Mouse (Mus musculus) left cerebral cortex, adult 11 months (tissue): ENCODE data around the gene Tmbim1.

Experiments
- DNase-seq: peaks from one replicate; pipeline ENCODE4 v3.0.0; 2022; ENCODE audit warnings: low spot score

The Tmbim1 gene

GRCm38 (mm10) chr1:74277883-74278537 lies 27.4 kb downstream of the Tmbim1 start:
- DNase-seq: no peak

DNA sequence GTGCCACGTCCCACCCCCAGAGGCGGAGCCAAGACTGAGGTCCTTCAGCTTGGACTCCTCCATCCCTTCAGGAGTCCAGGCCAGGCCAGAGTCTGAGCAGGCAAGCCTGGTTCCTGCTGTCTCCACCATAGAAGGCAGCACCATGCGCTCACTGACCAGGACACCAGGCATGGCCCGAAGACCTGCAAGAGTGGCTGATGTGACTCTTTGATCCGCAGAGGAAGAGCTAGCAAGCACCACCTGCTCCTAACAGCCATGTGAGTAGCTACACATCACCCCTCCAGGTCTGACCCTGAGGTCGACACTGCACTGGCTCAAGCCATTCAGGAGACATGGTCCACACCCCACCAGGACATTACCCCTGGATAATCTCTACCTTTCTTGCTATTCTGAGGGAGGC lies 28.4 kb downstream of the Tmbim1 start:
- no peak for DNase-seq

DNA sequence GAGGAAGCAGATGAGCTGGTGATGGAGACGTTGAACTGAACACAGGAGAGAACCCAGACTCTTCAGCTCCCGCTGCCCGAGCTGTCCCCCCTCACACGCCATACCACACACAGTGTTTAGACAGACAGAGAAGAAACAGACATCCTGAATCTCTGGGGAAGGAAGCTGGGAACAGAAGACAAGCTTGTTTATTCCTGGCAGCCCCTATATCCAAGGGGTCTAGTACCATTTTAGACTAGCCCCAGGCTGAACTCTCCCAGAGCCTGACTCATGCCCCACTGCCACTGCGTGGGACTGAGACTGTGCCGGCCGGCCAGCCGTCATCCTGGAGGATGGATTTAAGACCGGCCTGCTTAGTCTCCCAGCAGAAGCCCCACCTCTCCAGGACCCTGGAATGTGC lies 30.4 kb downstream of the Tmbim1 start:
- no peak for DNase-seq

DNA sequence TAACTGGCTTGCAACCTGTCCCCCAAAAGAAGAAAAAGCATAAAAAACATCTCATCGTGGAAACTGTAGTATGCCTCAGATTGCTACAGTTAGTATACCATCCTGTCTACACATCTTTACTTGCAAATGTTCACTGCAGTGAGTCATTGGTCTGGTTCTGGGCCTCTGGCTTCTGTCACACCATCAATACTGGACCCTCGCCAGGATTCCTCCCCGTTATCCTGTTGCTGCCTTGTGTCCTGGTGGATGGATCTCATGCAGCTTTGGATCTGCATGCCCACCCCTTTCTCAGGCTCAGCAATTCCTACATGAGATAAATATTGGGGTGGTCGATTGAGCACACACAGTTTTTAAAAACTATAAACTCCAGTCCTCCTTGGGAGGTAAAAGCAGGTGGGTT lies 33.8 kb downstream of the Tmbim1 start:
- DNase-seq: no peak

DNA sequence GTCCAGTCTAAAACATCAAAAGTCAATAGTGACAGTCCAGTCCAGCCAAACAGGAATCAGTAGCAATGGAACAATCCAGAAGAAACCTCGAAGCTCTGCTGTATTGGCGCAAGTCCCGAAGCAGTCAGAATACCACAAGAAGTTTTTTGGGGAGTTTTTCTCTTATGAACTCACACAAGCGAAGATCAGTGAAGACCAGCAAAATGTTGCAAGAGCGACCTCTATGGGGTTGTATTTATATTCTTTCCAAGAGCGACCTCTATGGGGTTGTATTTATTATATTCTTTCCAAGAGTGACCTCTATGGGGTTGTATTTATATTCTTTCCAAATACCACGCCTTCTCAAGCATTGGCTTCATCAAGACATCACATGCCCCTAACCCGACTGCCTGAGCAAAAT lies 36.7 kb downstream of the Tmbim1 start:
- no peak for DNase-seq

- DNase-seq: no peak
These were observed 42.9 kb downstream of the Tmbim1 start for GRCm38 (mm10) chr1:74262510-74262909.

- no peak for DNase-seq
These were observed 48.6 kb downstream of the Tmbim1 start for GRCm38 (mm10) chr1:74256782-74257181.

DNA sequence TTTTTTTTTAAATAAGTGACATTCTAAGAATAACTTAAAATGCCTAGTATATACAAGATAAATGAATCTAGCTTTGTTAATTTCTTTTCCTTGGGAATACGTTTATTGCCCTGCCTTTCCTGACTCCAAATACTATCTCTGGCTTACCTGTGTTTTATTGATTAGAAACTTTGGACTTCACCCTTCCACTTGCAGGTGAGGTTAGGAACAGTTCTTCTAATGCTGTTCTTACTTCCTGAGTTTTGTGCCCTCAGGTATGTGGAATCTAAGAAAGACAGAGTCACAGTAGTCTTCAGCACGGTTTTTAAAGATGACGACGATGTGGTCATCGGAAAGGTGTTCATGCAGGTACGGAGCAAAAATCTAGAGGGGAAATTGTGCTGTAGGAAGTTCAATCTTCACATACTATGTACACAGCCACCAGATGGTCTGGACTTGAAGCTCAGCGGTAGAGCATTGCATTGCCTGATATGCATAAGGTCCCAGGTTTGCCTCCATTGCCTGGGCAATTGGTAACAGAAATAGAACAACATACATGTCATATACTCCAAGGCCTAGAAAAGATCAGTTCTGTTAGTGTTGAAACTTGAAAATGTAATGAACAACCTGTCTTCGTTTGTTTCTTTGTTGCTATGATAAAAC lies 49.6 kb downstream of the Tmbim1 start:
- no peak for DNase-seq

- DNase-seq: no peak
These were observed 55.3 kb downstream of the Tmbim1 start for GRCm38 (mm10) chr1:74250096-74250495.

DNA sequence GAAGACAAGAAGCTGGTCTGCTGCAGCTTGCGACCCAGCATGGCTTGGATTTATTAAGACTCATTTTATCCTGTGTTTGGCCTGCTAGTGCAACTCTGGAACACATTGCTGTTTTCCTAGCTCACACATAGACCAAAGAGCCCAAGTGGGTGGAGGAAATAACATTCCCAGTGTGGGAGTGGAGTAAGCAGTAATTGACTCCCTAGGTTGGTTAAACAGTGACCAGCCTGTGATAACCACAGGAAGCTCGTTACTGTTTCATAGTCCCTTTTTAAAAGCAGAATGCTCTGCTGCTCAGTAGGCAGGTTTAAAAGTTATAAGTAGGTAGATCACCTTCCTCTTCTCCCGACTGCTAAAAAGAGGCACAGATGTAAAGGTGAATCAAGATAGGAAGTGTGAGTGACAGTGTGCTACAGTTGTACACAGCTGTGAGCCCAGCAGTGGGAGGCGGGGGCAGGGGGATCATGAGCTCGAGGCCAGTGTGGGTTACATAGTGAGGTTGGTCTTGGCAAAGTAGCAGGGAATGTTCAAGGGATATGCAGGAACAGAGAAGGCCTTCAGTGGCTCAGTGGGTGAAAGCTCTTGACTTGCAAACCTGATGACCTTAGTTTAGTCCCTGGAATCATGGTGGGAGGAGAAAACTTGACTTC lies 56.0 kb downstream of the Tmbim1 start:
- no peak for DNase-seq

- DNase-seq: no peak
These were observed 56.6 kb downstream of the Tmbim1 start for GRCm38 (mm10) chr1:74248799-74249198.

DNA sequence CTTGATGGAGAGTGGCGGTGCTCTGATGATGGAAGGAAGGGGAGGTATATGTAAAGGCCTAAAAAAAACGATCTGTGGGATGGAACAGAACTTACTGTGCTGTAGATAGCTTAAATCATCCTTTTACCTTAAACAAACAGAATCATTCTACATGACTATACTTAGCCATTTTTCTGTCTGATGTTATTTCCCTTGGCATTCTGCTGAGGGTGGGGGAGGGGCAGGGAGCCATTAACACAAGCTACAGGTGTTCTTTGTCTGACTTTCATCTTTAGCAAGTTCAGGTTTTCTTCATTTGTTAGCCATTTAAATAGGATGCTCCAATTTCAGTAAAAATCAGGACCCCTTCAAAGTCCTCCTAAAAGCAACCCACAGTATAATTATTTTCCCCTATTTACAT lies 59.9 kb downstream of the Tmbim1 start:
- no peak for DNase-seq

DNA sequence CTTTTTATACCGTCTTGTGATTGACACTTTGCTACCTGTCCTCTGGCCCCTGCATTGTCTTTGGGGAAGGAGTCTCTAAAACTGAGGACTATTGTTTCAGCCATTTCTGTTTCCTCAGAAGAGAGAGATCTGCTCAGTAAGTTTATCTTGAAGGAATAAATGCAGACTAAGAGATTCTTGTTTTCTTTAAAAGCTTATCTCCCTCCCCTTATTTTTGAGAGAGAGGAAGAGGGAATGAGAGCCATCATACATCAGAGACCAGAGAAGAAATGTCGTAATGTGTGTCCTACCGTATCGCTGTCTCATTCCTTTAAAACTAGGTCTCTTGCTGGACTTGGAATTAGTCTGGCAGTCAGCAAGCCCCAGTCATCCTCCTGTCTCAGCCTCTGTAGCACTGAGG lies 64.6 kb downstream of the Tmbim1 start:
- DNase-seq: no peak

DNA sequence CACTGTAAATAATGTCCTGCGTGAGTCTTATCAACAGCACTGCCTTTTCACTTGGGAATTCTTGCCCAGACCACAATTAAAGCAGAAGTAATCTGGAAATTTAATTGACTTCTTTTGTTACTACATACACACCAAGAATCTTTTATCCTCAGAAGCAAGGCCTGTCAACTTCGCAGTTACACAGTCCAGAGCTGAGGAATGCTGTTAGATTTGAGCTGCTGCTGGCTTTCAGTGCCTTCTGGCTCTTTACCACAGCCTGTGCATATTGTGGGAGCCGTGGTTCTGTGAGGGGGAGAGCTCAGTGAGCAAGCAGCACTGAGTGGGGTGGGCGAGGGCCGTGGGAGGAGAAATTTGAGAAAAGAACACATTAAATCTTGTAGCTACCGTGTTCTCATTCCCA lies 65.1 kb downstream of the Tmbim1 start:
- peak; percentile 76 for DNase-seq

DNA sequence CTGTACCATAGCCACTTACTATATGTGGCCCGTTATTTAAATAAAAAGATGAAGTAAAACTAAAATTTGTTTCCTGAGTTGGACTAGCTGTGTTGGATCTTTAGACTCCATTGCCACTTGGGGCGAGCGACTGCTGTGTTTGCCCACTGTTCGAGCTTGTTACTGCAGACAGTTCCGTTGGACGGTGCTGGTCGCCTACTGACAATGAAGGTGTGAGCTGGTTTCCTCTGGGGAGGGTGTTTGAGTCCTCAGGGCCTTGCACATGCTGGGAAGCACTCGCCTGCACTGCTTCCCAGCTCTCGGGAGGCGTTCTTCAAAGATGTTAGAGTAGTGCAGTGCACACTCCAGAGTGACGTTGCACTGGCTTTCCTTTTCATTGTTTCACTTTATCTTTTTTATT lies 65.8 kb downstream of the Tmbim1 start:
- DNase-seq: no peak

DNA sequence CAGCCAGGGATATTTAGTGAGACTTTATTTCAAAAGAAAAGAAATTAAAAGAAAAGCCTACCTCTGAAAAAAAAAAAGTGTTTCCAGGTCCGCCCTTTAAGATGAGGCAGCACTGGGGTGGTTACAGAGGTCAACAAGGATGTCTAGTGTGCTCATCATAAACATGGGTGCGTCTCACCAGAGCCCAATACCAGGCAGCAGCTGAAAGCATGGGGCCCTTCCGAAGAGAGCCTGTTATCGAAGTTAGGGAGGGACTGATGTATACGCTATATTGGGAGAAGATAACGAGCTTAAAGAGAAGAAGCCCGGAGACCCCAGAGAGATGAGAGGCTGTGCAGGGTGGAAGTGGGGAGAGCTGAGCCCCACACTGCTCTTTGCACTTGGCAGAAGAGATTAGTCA lies 66.3 kb downstream of the Tmbim1 start:
- no peak for DNase-seq
